Mouse (Mus musculus): ENCODE results near the gene Dlg4.

Dlg4 gene

GRCm38 (mm10) chr11:70018131-70018990, 1.6 kb downstream of the Dlg4 start:
- in situ Hi-C loops (cut with MboI; ENCODE audit: low sequenced_read_pairs), result no loop called here

GRCm38 (mm10) chr11:70019495-70020021, 2.8 kb downstream of the Dlg4 start:
- in situ Hi-C loops (cut with MboI; ENCODE audit: low sequenced_read_pairs), result no loop called here

DNA sequence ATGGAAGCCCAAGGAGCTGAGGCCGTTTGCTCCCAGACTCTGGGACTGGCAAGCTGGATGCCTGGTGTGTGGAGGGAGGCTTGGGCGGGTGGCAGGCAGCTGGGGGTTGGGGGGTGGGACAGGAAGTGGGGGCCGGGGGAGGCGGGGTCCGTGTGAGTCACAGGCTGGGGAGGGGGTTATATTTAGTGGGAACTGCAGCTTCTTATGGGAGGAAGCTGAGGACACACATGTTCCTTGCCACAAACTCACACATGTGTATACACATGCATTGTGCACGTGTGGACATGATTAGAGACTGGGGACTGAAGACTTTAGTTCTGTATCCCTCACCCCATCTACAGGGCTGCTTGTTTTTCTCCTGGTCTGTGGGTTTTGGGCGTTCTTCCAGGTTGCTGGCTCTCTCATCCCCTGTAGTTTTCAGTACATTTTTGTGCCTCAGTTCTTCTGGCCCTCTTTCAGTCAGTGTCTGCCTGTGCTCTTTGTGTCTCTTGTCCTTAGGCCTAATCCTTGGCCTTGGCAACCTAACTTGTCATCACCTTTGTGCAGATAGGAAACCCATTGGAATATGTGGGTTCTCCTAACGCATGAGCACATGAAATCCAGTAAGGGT, 3.4 kb downstream of the Dlg4 start:
- in situ Hi-C loops (cut with MboI; ENCODE audit: low sequenced_read_pairs), result no loop called here

GRCm38 (mm10) chr11:70020731-70021263, 4.1 kb downstream of the Dlg4 start:
- in situ Hi-C loops (cut with MboI; ENCODE audit: low sequenced_read_pairs), result no loop called here

DNA sequence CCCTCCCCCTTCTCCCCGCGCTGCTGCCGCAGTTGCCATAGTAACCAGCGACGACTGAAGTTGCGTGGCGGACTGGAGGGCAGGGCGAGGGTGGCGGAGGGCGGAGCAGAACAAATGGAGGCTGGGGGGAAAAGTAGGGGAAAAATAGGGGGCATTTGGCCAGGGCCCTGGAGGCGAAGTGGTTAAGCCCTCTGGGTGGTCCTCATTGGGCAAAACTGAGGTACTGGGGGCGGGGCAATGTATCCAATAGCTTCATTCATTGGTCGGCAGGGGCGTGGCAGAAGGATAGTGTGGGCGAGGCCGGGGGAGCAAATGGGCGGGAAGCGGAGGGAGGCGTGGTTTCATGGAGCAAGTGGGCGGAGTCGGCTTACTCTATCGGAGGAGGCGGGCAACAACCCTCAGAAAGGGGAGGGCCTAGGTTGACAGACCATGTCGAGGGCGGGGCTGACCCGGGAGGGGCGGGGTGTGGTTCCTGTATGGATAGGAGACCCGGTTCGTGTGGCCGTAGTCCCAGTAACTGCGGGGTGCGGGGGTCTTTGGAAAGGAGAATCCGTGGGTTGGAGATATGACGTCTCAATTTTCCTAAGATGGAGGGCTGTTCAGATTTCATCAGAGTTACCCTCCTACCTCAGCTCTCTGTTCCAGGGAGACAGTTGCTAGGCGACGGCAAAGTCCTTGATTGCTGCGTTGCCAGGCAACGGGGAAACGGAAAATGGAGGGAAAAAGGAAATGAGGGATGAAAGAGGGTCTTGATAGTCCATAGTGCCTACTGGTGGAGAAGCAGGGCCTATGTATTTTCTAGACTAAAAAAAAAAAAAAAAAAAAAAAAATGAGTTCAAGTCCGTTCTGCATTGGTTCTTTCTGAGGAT, 4.8 kb downstream of the Dlg4 start:
- in situ Hi-C loops (cut with MboI; ENCODE audit: low sequenced_read_pairs), result no loop called here

- in situ Hi-C loops (cut with MboI; ENCODE audit: low sequenced_read_pairs), result no loop called here
These were observed 6.9 kb downstream of the Dlg4 start for GRCm38 (mm10) chr11:70023481-70024150.

DNA sequence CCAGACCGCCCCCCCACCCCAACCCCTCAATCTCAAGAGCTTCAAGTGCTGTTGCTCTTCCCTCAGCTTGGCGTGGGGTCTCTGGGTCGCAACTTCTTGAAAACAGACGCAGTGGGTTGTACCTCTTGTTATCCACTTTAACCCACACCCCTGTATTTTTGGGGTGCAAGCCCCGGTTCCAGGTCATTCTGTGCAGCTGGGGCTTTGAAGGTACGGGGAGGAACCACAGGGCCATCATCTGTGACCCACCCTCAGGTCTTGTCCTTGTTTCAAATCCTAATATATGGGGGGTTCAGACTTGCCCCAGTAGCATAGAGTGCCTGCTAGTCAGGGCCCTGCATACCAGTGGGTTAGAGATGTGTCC, 7.4 kb downstream of the Dlg4 start:
- in situ Hi-C loops (cut with MboI; ENCODE audit: low sequenced_read_pairs), result no loop called here

- in situ Hi-C loops (cut with MboI; ENCODE audit: low sequenced_read_pairs), result no loop called here
These were observed 9.9 kb downstream of the Dlg4 start for GRCm38 (mm10) chr11:70026689-70027088.

DNA sequence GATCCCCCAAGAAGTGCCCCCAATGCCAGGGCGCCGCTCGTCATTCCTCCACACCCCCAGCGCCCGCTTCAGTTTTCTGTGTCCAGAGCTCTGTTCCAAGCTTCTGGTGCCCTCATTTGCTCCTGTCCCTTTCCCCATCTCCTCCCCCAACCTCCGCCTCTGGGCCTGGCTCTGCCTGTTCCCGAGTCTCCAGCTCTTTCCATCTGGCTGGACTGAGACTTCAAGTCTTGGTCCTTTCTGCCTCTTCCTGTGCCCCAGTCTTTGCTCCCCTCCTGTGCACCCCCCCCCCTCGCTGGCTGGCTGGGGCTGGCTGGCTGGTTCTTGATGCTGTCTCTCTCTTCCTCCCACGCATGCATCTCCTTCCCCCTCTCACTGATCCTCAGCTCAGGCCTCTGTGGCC, 10.7 kb downstream of the Dlg4 start:
- in situ Hi-C loops (cut with MboI; ENCODE audit: low sequenced_read_pairs), result no loop called here

DNA sequence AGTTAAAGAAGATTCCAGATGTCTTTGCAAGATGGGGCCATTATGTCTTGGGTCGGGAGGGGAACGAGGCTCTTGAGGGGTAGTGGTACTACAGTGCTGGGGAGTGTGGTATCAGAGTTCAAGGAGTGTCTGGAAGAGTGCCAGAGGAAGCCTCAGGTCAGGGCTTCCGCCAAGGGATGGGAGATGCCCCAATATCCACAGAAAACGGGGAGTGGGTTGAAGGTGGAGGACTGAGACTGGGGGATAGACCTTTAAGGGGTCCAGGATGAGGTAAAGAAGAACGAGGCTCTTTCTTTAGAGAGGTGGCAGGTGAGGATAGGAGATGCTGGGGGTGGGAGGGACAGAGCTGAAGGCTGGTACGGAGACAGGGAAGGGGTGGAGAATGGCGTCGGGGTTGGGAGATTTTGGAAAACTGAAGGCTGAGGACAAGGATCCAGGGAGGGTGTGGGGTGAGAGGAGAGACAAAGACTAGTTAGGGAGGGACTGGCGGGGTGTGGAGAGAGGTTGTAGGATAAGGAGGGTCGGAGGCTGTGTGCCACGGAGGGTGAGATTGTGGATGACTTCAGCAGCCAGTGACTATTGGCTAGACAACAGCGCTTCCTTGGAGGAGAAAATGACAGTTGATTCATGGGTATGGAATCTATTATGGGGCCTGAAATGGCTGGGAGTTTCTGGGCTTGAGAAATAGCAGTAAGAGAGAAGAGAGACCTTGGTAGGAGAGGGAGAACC, 11.8 kb downstream of the Dlg4 start:
- in situ Hi-C loops (cut with MboI; ENCODE audit: low sequenced_read_pairs), result no loop called here

DNA sequence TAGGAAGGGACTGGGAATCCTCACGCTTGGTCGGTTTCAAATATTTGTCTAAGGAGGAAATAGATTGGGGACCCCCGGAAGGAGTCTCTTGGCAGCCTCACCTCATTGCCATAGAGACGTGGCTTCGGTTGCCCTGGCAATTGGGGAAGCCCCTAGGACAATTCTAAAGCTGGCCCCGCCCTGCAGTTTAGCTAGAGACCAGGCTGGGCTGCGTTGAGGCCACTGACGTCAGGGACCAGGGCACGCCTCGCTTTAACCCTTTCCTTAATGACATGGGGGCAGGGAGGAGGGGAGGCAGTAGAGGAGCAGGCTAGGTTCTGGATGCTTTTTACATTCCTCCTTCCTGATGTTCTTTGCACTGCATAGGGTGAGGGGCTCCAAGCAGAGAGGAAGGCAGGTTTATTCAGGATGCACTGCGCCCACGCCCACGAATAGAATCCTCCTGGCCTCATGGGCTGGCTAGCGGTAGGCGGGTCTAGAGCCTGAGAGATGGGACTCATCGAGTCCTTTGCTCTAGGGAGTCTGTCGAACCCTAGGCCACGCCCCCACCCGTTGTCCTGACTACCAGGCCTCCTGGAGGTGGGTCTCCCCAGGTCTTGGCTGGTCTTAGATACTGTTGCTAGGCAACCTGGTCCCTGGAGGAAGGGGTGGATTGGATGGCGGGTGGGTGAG, 12.5 kb downstream of the Dlg4 start:
- in situ Hi-C loops (cut with MboI; ENCODE audit: low sequenced_read_pairs), result no loop called here

DNA sequence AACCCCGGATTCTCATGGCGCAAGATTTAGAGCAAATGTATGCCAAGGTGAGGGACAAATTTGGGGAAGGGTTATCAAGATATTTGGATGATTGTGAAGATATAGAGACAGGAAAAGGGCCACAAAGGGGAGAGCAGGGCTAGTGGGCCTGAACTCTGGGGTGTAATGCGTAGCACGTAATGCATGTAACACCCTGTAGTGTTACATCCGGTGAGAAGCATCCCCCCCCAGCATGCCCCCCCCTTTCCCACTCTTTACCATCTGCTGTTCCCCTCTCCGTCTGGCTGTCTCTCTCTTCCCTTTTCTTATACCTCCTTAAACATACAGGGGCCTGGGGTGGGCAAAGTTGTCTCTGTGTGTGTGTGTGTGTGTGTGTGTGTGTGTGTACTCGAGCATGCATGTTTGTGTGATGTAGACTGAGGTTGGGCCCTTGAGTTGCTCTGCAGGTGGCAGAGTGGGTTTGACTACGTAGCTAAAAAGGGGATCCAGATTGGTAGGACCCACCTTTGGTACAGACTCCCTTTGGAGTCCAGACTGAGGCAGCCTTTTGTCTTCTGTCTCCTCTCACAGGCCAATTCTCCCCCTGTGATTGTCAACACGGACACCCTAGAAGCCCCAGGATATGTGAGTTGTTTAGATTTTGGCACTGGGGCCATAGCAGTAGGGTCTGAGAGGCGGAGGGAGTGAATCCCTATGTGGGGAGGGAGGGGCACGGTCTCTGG, 13.2 kb downstream of the Dlg4 start:
- in situ Hi-C loops (cut with MboI; ENCODE audit: low sequenced_read_pairs), result no loop called here

- in situ Hi-C loops (cut with MboI; ENCODE audit: low sequenced_read_pairs), result no loop called here
These were observed 14.0 kb downstream of the Dlg4 start for GRCm38 (mm10) chr11:70030651-70031320.

GRCm38 (mm10) chr11:70031321-70031670, 14.6 kb downstream of the Dlg4 start:
- in situ Hi-C loops (cut with MboI; ENCODE audit: low sequenced_read_pairs), result no loop called here

- in situ Hi-C loops (cut with MboI; ENCODE audit: low sequenced_read_pairs), result no loop called here
These were observed 21.4 kb downstream of the Dlg4 start for GRCm38 (mm10) chr11:70038174-70038573.

GRCm38 (mm10) chr11:70039631-70040030, 22.9 kb downstream of the Dlg4 start:
- in situ Hi-C loops (cut with MboI; ENCODE audit: low sequenced_read_pairs), result no loop called here

DNA sequence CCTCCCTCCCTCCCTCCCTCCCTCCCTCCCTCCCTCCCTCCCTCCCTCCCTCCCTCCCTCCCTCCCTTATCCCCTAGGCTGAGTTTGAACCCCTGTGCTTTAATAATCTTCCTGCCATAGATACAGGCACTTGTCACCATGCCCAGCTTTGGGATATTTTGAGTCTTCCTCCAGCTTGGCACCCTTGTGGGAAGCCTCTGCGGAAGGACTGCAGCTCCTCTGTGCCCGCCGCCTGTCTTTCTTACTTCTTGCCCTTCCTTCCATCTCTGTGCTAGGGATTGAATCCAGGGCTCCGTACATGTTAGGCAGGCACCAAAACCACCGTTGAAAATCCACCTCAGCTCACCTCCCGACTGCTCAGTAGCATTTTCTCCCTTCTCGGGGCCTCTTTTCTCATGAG, 23.4 kb downstream of the Dlg4 start:
- in situ Hi-C loops (cut with MboI; ENCODE audit: low sequenced_read_pairs), result no loop called here

All from CH12F3 (cell line).